Mouse (Mus musculus) brain, embryonic 14.5 days (tissue): ENCODE data around the gene Nudt2.

Experiments used
- CTCF ChIP-seq: fragments of 200-500 bp; IDR thresholded peaks from 2 replicates; pipeline ENCODE4 v1.5.1; 2012; ENCODE audit warnings: inconsistent platforms, mild to moderate bottlenecking, moderate library complexity, borderline replicate concordance; ENCODE audit not compliant: insufficient read depth, insufficient read length; ENCODE audit errors: extremely low read depth
- POLR2A ChIP-seq: fragments of 200-500 bp; IDR thresholded peaks from 2 replicates; pipeline ENCODE4 v1.6.1; 2012; ENCODE audit warnings: mild to moderate bottlenecking, inconsistent platforms, borderline replicate concordance; ENCODE audit not compliant: poor library complexity, insufficient read depth, insufficient read length, severe bottlenecking; ENCODE audit errors: extremely low read depth

- TF ChIP-seq POLR2A (no peak), CTCF (no peak)
These were observed 30.1 kb downstream of the Nudt2 start for GRCm38 (mm10) chr4:41495076-41495475.
